Mouse (Mus musculus): ENCODE data around the gene Prap1. TPM values are rescaled to one million over a fixed set of nuclear protein-coding genes. Genes with fewer than 3 reads are reported as not detected.
A peak's percentile ranks its signal among the peaks of the same experiment; 100 is the strongest.

Prap1 gene
- polyA plus RNA-seq, 1 experiment from 2014 or later = not detected

GRCm38 (mm10) chr7:140067397-140067796 lies 25.8 kb upstream of the Prap1 start:
- no peaks in the 10 kb centered on the region for H3K79me2 ChIP-seq (ENCODE audit: inconsistent target)
- 70% methylated on average over 6 of the region's 6 CpGs for WGBS (ENCODE audit: missing documents)
- no peak overlapping the region for H3K27ac ChIP-seq
- H3K4me3 ChIP-seq (ENCODE audit: inconsistent target) = no peak overlapping the region
- no peaks in the 10 kb centered on the region for H3K36me3 ChIP-seq (ENCODE audit: inconsistent target)

- Histone ChIP-seq H3K36me3 (ENCODE audit: inconsistent target) (no peaks in the 10 kb centered on the region), H3K4me3 (ENCODE audit: inconsistent target) (no peak overlapping the region), H3K79me2 (ENCODE audit: inconsistent target) (no peaks in the 10 kb centered on the region), H3K27ac (no peak overlapping the region)
- 40% methylated on average over 38 of the region's 39 CpGs for WGBS (ENCODE audit: missing documents)
Measured at GRCm38 (mm10) chr7:140070042-140070711, 23.0 kb upstream of the Prap1 start.

GRCm38 (mm10) chr7:140077698-140078097 lies 15.5 kb upstream of the Prap1 start:
- Histone ChIP-seq H3K36me3 (ENCODE audit: inconsistent target) (no peaks in the 10 kb centered on the region), H3K4me3 (ENCODE audit: inconsistent target) (no peak overlapping the region), H3K79me2 (ENCODE audit: inconsistent target) (no peaks in the 10 kb centered on the region), H3K27ac (no peak overlapping the region)
- WGBS (ENCODE audit: missing documents) = 61% methylated on average over 6 of the region's 6 CpGs

GRCm38 (mm10) chr7:140078711-140079110 lies 14.5 kb upstream of the Prap1 start:
- H3K79me2 ChIP-seq (ENCODE audit: inconsistent target) = no peaks in the 10 kb centered on the region
- H3K27ac ChIP-seq = no peak overlapping the region
- H3K36me3 ChIP-seq (ENCODE audit: inconsistent target) = no peaks in the 10 kb centered on the region
- no peak overlapping the region for H3K4me3 ChIP-seq (ENCODE audit: inconsistent target)
- 11% methylated on average over 5 of the region's 5 CpGs for WGBS (ENCODE audit: missing documents)

- 7% methylated on average over 24 of the region's 24 CpGs for WGBS (ENCODE audit: missing documents)
Measured at GRCm38 (mm10) chr7:140080503-140081156, 12.6 kb upstream of the Prap1 start.

GRCm38 (mm10) chr7:140081408-140082241 lies 11.6 kb upstream of the Prap1 start:
- 35% methylated on average over 20 of the region's 20 CpGs for WGBS (ENCODE audit: missing documents)
- H3K27ac ChIP-seq = no peak overlapping the region

More at GRCm38 (mm10) chr7:140080503-140081156, 12.6 kb upstream of the Prap1 start:
- Histone ChIP-seq H3K27ac (no peak overlapping the region), H3K36me3 (ENCODE audit: inconsistent target) (no peaks in the 10 kb centered on the region), H3K79me2 (ENCODE audit: inconsistent target) (no peaks in the 10 kb centered on the region), H3K4me3 (ENCODE audit: inconsistent target) (no peak overlapping the region)

GRCm38 (mm10) chr7:140082242-140082678 lies 10.9 kb upstream of the Prap1 start, which contains the start of gene Caly:
Gene Caly, minus strand, starts transcription at chr7:140082548.
- no peak within 1 kb of the TSS for H3K27ac ChIP-seq
- 20% methylated on average over 14 of the region's 18 CpGs for WGBS (ENCODE audit: missing documents)
- H3K4me3 ChIP-seq (ENCODE audit: inconsistent target) = no peak within 1 kb of the TSS
- H3K36me3 ChIP-seq (ENCODE audit: inconsistent target) = no peaks in the 10 kb centered on the region
- no peaks in the 10 kb centered on the region for H3K79me2 ChIP-seq (ENCODE audit: inconsistent target)

More at GRCm38 (mm10) chr7:140081408-140082241, 11.6 kb upstream of the Prap1 start:
- no peaks in the 10 kb centered on the region for H3K36me3 ChIP-seq (ENCODE audit: inconsistent target)
- H3K79me2 ChIP-seq (ENCODE audit: inconsistent target) = no peaks in the 10 kb centered on the region
- no peak overlapping the region for H3K4me3 ChIP-seq (ENCODE audit: inconsistent target)

GRCm38 (mm10) chr7:140090601-140091000 lies 2.6 kb upstream of the Prap1 start:
- no peaks in the 10 kb centered on the region for H3K79me2 ChIP-seq (ENCODE audit: inconsistent target)
- no peak overlapping the region for H3K4me3 ChIP-seq (ENCODE audit: inconsistent target)
- 86% methylated on average over 10 of the region's 10 CpGs for WGBS (ENCODE audit: missing documents)
- no peaks in the 10 kb centered on the region for H3K36me3 ChIP-seq (ENCODE audit: inconsistent target)
- H3K27ac ChIP-seq = no peak overlapping the region

- H3K79me2 ChIP-seq (ENCODE audit: inconsistent target) = no peaks in the 10 kb centered on the region
- no peak overlapping the region for H3K4me3 ChIP-seq (ENCODE audit: inconsistent target)
- WGBS (ENCODE audit: missing documents) = 76% methylated on average over 5 of the region's 5 CpGs
- H3K27ac ChIP-seq = no peak overlapping the region
- H3K36me3 ChIP-seq (ENCODE audit: inconsistent target) = no peaks in the 10 kb centered on the region
Measured at GRCm38 (mm10) chr7:140094954-140095353, 1.8 kb downstream of the Prap1 start.

- Histone ChIP-seq H3K27ac (no peak overlapping the region), H3K36me3 (ENCODE audit: inconsistent target) (no peaks in the 10 kb centered on the region), H3K4me3 (ENCODE audit: inconsistent target) (no peak overlapping the region), H3K79me2 (ENCODE audit: inconsistent target) (no peaks in the 10 kb centered on the region)
- 53% methylated on average over 1 of the region's 1 CpGs for WGBS (ENCODE audit: missing documents)
Measured at GRCm38 (mm10) chr7:140095556-140095955, 2.4 kb downstream of the Prap1 start.

- H3K79me2 ChIP-seq (ENCODE audit: inconsistent target) = no peaks in the 10 kb centered on the region
- H3K36me3 ChIP-seq (ENCODE audit: inconsistent target) = no peaks in the 10 kb centered on the region
- H3K4me3 ChIP-seq (ENCODE audit: inconsistent target) = no peak overlapping the region
- H3K27ac ChIP-seq = no peak overlapping the region
Measured at GRCm38 (mm10) chr7:140096055-140096454, 2.9 kb downstream of the Prap1 start.

GRCm38 (mm10) chr7:140098466-140098865 lies 5.3 kb downstream of the Prap1 start:
- Histone ChIP-seq H3K4me3 (ENCODE audit: inconsistent target) (no peak overlapping the region), H3K27ac (no peak overlapping the region), H3K36me3 (ENCODE audit: inconsistent target) (no peaks in the 10 kb centered on the region), H3K79me2 (ENCODE audit: inconsistent target) (no peaks in the 10 kb centered on the region)
- WGBS (ENCODE audit: missing documents) = 100% methylated on average over 1 of the region's 1 CpGs

GRCm38 (mm10) chr7:140101498-140101897 lies 8.3 kb downstream of the Prap1 start:
- no peak overlapping the region for H3K27ac ChIP-seq
- 96% methylated on average over 8 of the region's 10 CpGs for WGBS (ENCODE audit: missing documents)
- H3K4me3 ChIP-seq (ENCODE audit: inconsistent target) = peak overlapping the region; percentile 30; the same call in 1 of the 2 replicates
- no peaks in the 10 kb centered on the region for H3K79me2 ChIP-seq (ENCODE audit: inconsistent target)
- H3K36me3 ChIP-seq (ENCODE audit: inconsistent target) = peaks cover 11% of the 10 kb centered on the region

- H3K79me2 ChIP-seq (ENCODE audit: inconsistent target) = no peaks in the 10 kb centered on the region
- H3K27ac ChIP-seq = no peak within 1 kb of the TSS
- peaks cover 18% of the 10 kb centered on the region for H3K36me3 ChIP-seq (ENCODE audit: inconsistent target)
- WGBS (ENCODE audit: missing documents) = 8% methylated on average over 30 of the region's 30 CpGs
- peak within 1 kb of the TSS; percentile 30 for H3K4me3 ChIP-seq (ENCODE audit: inconsistent target)
Measured at GRCm38 (mm10) chr7:140101993-140102860, 9.0 kb downstream of the Prap1 start, which contains the start of gene Fuom. Gene Fuom, minus strand, starts transcription at chr7:140102441.
